Mouse (Mus musculus) kidney, embryonic 15.5 days (tissue): ENCODE measurements at regions not wholly inside any gene's neighbourhood (a gene's known extent, or its start where the extent isn't known, plus 50 kb on each side); places are given as distances from the start of the nearest gene placed in this dataset.

Source experiments
- ATAC-seq: fragments of 200-750 bp; cut with Nextera tagmentation; replicated peaks from 2 replicates; pipeline ENCODE4 v1.8.0; 2017; ENCODE audit warnings: moderate TSS enrichment; ENCODE audit not compliant: low FRiP score
- H3K27ac ChIP-seq: fragments of 300-500 bp; sonication (generic); 2 replicates; pipeline ENCODE4 v1.5.1; 2015; ENCODE audit warnings: mild to moderate bottlenecking, inconsistent platforms
- H3K27me3 ChIP-seq: fragments of 300-500 bp; sonication (generic); 2 replicates; pipeline ENCODE4 v1.6.1; 2015; ENCODE audit warnings: inconsistent platforms
- H3K36me3 ChIP-seq: fragments of 300-500 bp; sonication (generic); 2 replicates; pipeline ENCODE4 v1.6.1; 2015; ENCODE audit warnings: inconsistent platforms
- H3K4me1 ChIP-seq: fragments of 300-500 bp; sonication (generic); 2 replicates; pipeline ENCODE4 v1.6.1; 2015; ENCODE audit warnings: inconsistent platforms
- H3K4me2 ChIP-seq: fragments of 300-500 bp; sonication (generic); 2 replicates; pipeline ENCODE4 v1.6.1; 2015; ENCODE audit warnings: moderate library complexity, mild to moderate bottlenecking, inconsistent platforms
- H3K4me3 ChIP-seq: fragments of 300-500 bp; sonication (generic); replicated peaks from 2 replicates; pipeline ENCODE4 v1.5.1; 2015; ENCODE audit warnings: mild to moderate bottlenecking, inconsistent platforms
- H3K9ac ChIP-seq: fragments of 300-500 bp; sonication (generic); 2 replicates; pipeline ENCODE4 v1.6.1; 2015; ENCODE audit warnings: mild to moderate bottlenecking, inconsistent platforms
- H3K9me3 ChIP-seq: fragments of 300-500 bp; sonication (generic); replicated peaks from 2 replicates; pipeline ENCODE4 v1.6.1; 2016; ENCODE audit warnings: inconsistent platforms
- WGBS: fragments of 180-500 bp; shearing (Covaris S2); methylation state at CpG from one replicate; pipeline ENCODE4 v1.1.7; 2015; ENCODE audit warnings: mixed read lengths; 5-methylcytosine and 5-hydroxymethylcytosine counted together

DNA sequence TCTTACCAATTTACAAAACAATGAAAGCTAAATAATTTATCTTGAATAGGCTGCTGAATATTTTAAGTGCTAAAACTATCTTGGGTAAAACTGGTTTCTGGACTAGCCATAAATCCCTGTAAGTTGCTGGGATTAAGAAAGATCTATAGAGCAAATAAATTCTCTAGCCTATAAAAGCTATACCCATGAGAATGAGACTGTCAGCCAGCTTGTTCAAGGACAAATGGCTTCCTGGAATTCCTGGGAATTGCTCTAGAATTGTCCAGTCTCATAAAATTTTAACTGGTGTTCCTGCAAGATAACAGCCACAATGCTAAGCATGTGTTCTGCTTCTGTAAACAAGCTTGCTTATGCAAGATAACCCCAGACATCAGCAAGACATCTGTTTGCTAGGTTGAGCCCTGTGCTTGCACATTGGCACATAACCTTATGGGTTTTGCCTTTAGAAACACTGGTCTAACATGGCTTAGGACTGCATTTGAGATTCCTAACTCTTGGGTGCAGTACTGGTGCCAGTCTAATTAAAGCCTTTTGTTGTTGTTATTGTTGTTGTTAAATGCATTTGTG is 180.2 kb upstream of the Syt10 start:
- no peaks in the 10 kb centered on the region for H3K9me3 ChIP-seq
- H3K4me2 ChIP-seq: no peak overlapping the region
- no peaks in the 10 kb centered on the region for H3K27me3 ChIP-seq
- H3K36me3 ChIP-seq: no peaks in the 10 kb centered on the region
- peak; percentile 67 for ATAC-seq
- H3K4me1 ChIP-seq: peaks cover 4% of the 10 kb centered on the region; the same call in 1 of the 2 replicates
- no peak overlapping the region for H3K4me3 ChIP-seq
- no peak overlapping the region for H3K27ac ChIP-seq
- no peak overlapping the region for H3K9ac ChIP-seq

DNA sequence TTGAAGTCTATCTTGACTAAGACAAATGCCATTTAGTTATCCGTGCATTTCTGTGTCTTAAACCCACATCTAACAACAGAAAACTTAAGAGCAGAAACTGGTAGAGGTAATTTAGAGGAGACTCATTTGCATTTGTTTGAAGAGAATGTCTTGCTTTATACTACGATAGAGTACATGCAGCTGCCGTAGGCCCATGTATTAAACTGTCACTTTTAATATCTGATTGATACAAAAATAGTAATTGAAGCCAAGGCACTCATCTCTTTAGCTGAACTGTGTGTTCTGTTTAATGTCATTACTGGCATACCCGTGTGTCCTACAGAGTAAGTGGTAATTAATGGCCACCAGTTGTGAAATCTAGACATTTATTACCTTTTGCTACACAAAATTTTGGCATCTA is 181.5 kb upstream of the Syt10 start:
- Histone ChIP-seq H3K9ac (no peak overlapping the region), H3K36me3 (no peaks in the 10 kb centered on the region), H3K9me3 (no peaks in the 10 kb centered on the region), H3K27ac (no peak overlapping the region), H3K4me3 (no peak overlapping the region), H3K27me3 (no peaks in the 10 kb centered on the region), H3K4me1 (peaks cover 4% of the 10 kb centered on the region; the same call in 1 of the 2 replicates), H3K4me2 (no peak overlapping the region)
- 43% methylated on average over 4 of the region's 4 CpGs for WGBS
- ATAC-seq: no peak

DNA sequence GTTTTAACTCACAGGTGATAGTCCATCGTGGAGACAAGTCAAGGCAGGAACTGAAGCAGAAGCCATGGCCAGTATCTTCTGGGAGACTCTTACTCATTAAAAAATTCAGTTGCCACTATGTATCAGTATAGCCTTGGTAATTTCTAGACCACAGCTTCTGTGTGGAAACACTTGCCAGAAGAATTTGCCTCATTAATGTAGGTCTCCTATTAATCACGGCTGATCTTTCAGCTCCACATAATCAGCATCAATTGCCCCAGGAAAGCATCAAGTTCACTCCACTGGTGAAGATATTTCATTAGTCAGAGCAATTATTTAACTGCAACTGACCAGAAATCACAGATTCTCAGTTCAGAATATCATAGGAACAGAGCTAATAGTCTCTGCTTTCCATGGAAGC is 189.8 kb upstream of the Alg10b start:
- no peaks in the 10 kb centered on the region for H3K36me3 ChIP-seq
- no peaks in the 10 kb centered on the region for H3K27me3 ChIP-seq
- H3K4me2 ChIP-seq: no peak overlapping the region
- H3K27ac ChIP-seq: no peak overlapping the region
- H3K9ac ChIP-seq: no peak overlapping the region
- ATAC-seq: no peak
- WGBS: 84% methylated on average over 2 of the region's 2 CpGs
- H3K9me3 ChIP-seq: no peaks in the 10 kb centered on the region
- no peaks in the 10 kb centered on the region for H3K4me1 ChIP-seq
- H3K4me3 ChIP-seq: no peak overlapping the region

DNA sequence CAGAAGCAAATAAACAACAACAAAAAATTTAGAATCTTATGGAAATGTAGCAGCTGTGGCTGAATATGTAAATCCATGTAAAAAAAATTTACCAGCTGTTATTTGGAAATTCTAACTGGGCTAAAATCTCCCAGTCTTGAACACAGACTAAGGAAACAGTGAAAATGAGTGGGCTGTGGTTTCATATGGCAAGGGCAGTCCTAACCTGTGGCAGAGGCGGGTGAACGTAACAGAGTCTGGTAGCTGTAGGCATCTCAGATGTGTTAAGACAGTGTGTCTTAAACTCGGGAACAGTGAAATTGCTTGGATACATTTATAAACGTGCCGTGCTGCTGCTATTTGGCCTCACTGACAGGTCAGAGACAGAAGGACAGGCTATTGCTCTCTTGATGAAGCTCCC is 178.4 kb upstream of the Alg10b start:
- no peak for ATAC-seq
- Histone ChIP-seq H3K9me3 (no peaks in the 10 kb centered on the region), H3K36me3 (no peaks in the 10 kb centered on the region), H3K9ac (no peak overlapping the region), H3K27ac (no peak overlapping the region), H3K4me1 (no peaks in the 10 kb centered on the region), H3K27me3 (no peaks in the 10 kb centered on the region), H3K4me2 (no peak overlapping the region), H3K4me3 (no peak overlapping the region)
- 82% methylated on average over 5 of the region's 5 CpGs for WGBS

DNA sequence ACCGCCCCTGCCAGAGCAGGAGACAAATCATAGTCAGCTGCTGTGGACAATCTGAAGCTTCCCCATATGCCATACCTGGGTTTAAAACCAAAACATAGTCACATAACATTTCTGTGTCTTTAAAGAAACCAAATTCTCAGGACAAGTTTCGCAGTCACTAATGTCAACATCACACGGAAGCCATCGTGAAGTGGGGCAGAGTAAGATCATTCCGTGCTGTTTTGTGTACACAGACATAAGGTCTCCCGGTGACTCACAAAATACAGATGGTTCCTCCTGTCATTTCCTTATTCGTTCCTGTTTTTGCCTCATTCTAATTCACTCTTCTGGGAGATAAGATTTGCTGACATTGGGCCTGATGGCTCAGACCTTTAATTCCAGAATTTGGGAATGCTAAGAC is 162.1 kb upstream of the Alg10b start:
- Histone ChIP-seq H3K4me1 (no peaks in the 10 kb centered on the region), H3K27me3 (no peaks in the 10 kb centered on the region), H3K36me3 (no peaks in the 10 kb centered on the region), H3K27ac (no peak overlapping the region), H3K9me3 (no peaks in the 10 kb centered on the region), H3K4me2 (no peak overlapping the region), H3K4me3 (no peak overlapping the region), H3K9ac (no peak overlapping the region)
- ATAC-seq: no peak
- 77% methylated on average over 7 of the region's 7 CpGs for WGBS

DNA sequence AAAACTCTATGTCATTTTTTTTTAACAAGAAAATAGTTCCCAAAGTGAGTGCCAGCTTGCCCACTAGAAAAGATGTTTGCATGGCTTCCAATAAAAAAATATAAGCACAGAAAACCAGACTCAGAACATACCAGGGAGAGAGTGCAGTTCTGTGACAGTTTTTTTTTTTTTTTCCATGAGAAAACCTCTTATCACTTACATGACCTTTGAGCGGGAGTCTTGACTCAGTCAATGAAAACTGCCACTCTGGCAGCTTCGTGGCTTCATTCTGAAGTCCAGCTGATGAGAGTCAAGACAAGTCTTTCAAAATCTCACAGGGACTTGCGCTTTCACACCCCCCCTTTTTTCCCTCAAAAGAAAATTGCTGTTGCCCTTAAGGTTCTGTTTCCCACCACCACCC is 158.3 kb upstream of the Alg10b start:
- no peak overlapping the region for H3K4me2 ChIP-seq
- no peak for ATAC-seq
- no peaks in the 10 kb centered on the region for H3K27me3 ChIP-seq
- no peak overlapping the region for H3K9ac ChIP-seq
- no peaks in the 10 kb centered on the region for H3K9me3 ChIP-seq
- H3K36me3 ChIP-seq: no peaks in the 10 kb centered on the region
- no peaks in the 10 kb centered on the region for H3K4me1 ChIP-seq
- WGBS: 59% methylated on average over 3 of the region's 3 CpGs
- no peak overlapping the region for H3K27ac ChIP-seq
- H3K4me3 ChIP-seq: no peak overlapping the region

DNA sequence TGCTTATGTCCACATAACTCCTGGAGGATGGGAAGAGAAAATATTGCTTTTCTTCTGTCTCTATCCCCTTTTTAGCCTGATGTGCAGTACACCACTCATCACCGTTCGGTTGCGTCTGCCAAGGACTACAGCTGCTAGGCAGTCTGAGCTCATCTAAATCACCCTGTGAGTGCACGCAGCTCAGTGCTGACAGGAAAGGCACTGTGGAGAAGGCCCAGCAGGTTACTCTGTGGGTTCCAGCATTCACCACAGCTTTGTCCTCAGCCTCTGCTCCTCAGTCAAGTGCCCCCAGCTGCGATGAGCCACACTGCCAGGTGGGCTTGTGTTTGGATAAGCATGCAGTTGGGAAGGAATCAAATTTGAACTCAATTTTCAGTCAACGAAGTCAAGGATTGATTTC is 152.0 kb upstream of the Alg10b start:
- Histone ChIP-seq H3K4me1 (no peaks in the 10 kb centered on the region), H3K9ac (no peak overlapping the region), H3K36me3 (no peaks in the 10 kb centered on the region), H3K27ac (no peak overlapping the region), H3K27me3 (no peaks in the 10 kb centered on the region), H3K4me2 (no peak overlapping the region), H3K4me3 (no peak overlapping the region), H3K9me3 (no peaks in the 10 kb centered on the region)
- 63% methylated on average over 6 of the region's 6 CpGs for WGBS
- no peak; the same call in 1 of the 2 replicates for ATAC-seq

DNA sequence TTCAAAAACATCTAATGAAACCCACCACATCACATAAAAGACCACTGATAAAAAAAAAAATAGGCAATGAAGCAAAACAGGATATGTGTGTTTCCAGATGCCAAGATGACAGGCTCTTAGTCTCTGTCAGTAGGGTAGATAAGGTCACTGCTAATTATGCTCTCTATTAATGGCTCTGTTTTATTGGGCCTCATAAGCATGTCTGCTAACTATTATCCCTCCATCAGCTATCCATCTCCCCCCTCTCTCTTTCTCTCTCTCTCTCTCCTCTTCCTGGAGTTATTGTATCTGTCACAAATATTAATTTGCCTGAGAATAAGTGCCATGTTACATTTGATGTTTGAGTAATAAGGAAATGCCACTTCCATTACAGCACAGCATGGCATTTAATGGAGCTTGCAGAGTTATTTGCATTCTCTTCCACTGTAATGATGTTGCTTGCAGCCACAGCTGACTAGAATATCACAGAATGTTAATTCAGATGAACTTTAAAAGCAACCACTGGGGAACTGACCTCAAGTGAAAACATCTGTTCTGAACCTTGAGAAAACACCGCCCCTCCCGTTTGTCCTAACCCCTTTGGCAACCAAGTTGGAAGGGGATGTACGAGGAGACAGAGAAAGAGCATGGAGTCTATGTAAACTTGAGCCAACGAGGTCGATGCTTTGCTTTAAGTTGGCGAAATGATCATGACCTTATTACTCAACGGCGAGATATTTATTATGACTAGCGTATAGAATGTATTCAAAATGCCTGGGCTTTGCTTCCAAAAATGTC is 141.7 kb upstream of the Alg10b start:
- no peak overlapping the region for H3K4me3 ChIP-seq
- no peaks in the 10 kb centered on the region for H3K9me3 ChIP-seq
- H3K4me2 ChIP-seq: no peak overlapping the region
- ATAC-seq: no peak
- no peak overlapping the region for H3K27ac ChIP-seq
- H3K4me1 ChIP-seq: no peaks in the 10 kb centered on the region
- no peak overlapping the region for H3K9ac ChIP-seq
- H3K27me3 ChIP-seq: no peaks in the 10 kb centered on the region
- H3K36me3 ChIP-seq: no peaks in the 10 kb centered on the region
- WGBS: 61% methylated on average over 9 of the region's 9 CpGs

DNA sequence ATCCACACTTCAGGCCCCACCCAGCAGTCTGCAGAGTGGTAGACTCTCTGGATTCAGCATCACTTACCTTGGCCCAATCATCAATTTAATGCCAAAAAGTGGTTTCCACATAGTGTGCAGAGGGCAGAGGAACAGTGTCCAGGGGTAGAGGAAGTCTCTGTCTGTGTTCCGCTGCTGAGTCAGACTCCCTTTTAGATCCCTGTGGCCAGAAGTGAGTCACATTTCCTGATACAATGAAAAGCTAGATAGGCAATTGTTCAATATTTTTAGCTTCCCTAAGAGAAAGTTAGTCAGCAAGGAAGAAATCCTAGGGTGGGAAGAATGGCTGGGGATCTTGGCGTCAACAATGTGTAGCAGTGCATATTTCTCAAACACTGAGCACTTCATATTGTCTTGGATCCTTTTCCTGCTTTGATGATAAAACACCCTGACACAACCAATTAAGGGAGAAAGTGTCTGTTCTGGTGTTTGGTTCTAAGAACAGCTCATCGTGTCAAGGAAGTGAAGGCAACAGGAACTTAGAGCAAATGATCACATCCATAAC is 114.6 kb upstream of the Alg10b start:
- Histone ChIP-seq H3K36me3 (no peaks in the 10 kb centered on the region), H3K4me3 (no peak overlapping the region), H3K9me3 (no peaks in the 10 kb centered on the region), H3K4me1 (no peaks in the 10 kb centered on the region), H3K4me2 (no peak overlapping the region), H3K27me3 (no peaks in the 10 kb centered on the region), H3K27ac (no peak overlapping the region), H3K9ac (no peak overlapping the region)
- WGBS: 75% methylated on average over 3 of the region's 3 CpGs
- no peak; the same call in 1 of the 2 replicates for ATAC-seq

DNA sequence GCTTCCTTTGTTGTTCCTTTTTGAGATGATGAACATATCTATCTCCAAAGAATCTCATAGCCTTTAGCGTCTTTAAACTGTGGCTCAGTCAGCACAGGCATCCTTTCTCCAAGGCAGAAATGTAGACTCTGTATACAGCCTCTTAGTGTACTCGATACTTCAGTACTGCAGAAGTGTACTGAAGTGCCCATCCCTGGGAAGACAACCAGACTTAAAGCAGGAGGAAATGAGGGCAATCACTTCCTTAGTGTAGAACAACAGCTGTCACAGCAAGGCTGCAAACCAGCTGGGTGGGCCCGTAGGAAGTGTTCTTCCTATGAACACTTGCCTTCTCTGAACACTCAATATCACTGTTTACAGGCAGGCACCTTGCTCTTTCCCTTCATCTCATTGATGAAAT is 110.5 kb upstream of the Alg10b start:
- 49% methylated on average over 3 of the region's 3 CpGs for WGBS
- Histone ChIP-seq H3K4me2 (no peak overlapping the region), H3K4me1 (no peaks in the 10 kb centered on the region), H3K27ac (no peak overlapping the region), H3K9ac (no peak overlapping the region), H3K9me3 (no peaks in the 10 kb centered on the region), H3K36me3 (no peaks in the 10 kb centered on the region), H3K4me3 (no peak overlapping the region), H3K27me3 (no peaks in the 10 kb centered on the region)
- no peak for ATAC-seq

DNA sequence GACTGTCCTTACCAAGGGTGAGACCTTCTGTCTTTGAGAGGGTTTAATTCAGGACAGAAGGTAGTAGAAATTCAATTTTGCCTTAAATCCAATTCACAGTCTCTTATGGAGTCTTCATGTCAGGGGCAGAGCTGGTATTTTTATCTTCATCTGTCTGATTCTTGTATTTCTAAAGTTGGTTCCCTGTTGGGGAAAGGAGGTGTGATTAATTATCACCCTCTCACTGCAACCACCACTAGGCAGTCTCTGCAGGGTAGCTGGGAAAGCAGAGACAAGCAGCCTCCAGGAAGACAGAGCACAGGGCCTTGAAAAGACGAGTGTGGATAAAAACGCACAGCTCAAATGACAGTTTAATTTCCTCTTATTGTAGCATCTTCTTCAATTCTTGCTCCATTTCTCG is 104.4 kb upstream of the Alg10b start:
- Histone ChIP-seq H3K4me3 (no peak overlapping the region), H3K27me3 (no peaks in the 10 kb centered on the region), H3K36me3 (no peaks in the 10 kb centered on the region), H3K9ac (no peak overlapping the region), H3K4me1 (no peaks in the 10 kb centered on the region), H3K4me2 (no peak overlapping the region), H3K27ac (no peak overlapping the region), H3K9me3 (no peaks in the 10 kb centered on the region)
- ATAC-seq: no peak
- 72% methylated on average over 3 of the region's 3 CpGs for WGBS

DNA sequence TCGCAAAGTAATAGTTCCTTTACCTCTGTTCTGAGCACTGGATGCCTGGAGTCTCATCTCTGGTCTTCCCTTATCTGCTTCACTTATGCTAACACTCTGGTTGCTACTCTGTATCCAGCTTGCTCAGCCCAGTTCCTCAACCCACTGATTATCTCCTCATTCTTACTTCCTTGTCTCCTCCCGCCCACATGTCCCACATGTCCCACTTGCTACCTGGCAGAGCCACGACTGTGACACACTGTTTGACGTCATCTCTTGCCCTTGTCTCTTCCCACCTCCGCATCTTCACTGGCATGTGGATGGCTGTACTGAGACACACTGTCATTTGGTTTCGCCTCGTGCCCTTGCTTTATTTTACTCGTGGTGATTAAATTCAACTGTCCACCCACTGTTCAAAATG is 100.1 kb upstream of the Alg10b start:
- no peak for ATAC-seq
- Histone ChIP-seq H3K4me2 (no peak overlapping the region), H3K9ac (no peak overlapping the region), H3K36me3 (no peaks in the 10 kb centered on the region), H3K27ac (no peak overlapping the region), H3K4me3 (no peak overlapping the region), H3K27me3 (no peaks in the 10 kb centered on the region), H3K9me3 (no peaks in the 10 kb centered on the region), H3K4me1 (no peaks in the 10 kb centered on the region)
- WGBS: 88% methylated on average over 8 of the region's 8 CpGs

DNA sequence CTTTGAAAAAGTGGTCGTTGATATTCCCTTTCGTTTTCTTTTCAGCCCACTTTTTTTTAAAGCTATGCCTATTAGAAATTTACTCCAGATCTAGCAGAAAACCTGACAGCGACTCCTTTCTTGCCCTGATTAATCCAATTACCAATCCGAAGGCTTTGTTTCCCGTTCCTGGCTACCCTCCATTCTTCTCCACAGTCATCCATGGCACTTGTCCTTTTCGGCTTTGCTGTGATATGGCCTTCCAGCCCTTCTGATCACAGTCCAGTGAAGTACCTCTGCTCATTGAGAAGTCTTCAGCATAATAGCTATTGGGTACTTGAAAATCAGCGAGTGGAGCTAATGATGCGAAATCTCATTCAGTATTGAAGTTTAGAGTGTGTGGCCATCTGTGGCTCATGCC is 99.0 kb upstream of the Alg10b start:
- H3K4me3 ChIP-seq: no peak overlapping the region
- H3K9ac ChIP-seq: no peak overlapping the region
- H3K4me1 ChIP-seq: no peaks in the 10 kb centered on the region
- WGBS: 81% methylated on average over 8 of the region's 8 CpGs
- H3K27me3 ChIP-seq: no peaks in the 10 kb centered on the region
- no peak for ATAC-seq
- no peak overlapping the region for H3K27ac ChIP-seq
- H3K9me3 ChIP-seq: no peaks in the 10 kb centered on the region
- H3K4me2 ChIP-seq: no peak overlapping the region
- no peaks in the 10 kb centered on the region for H3K36me3 ChIP-seq
